Mouse (Mus musculus): ENCODE results near the gene Rhog. TPM values are rescaled to one million over a fixed set of nuclear protein-coding genes. Genes with fewer than 3 reads are reported as not detected.

Rhog gene
- total and polyA plus RNA-seq, 3 experiments, result 12.2 to 118 (median 22.7) TPM

GRCm38 (mm10) chr7:102226051-102226450 is 29.8 kb downstream of the Rhog start:
- peaks cover 0 to 36% of the 10 kb centered on the region in 2 experiments for H3K36me3 ChIP-seq (replicated peaks in 1 of 2; ENCODE audit: control insufficient read depth in 1 of 2, insufficient read depth in 1 of 2, low read length in 1 of 2)
- no peak overlapping the region for H3K4me3 ChIP-seq (replicated peaks in 1 of 3; ENCODE audit: low read depth in 2 of 3, low read length in 2 of 3, poor library complexity in 1 of 3)
- TF ChIP-seq EP300 (IDR thresholded peaks at IDR 0.05; ENCODE audit: low read length), result no peak
- TF ChIP-seq GABPA (IDR thresholded peaks at IDR 0.05; ENCODE audit: insufficient replicate concordance, low read depth, low read length), result no peak
- TF ChIP-seq MXI1 (IDR thresholded peaks at IDR 0.05; ENCODE audit: low read depth, low read length), result no peak
- TF ChIP-seq JUN (IDR thresholded peaks at IDR 0.05; ENCODE audit: insufficient read depth, low read depth, low read length), result no peak
- no peak overlapping the region for H3K9ac ChIP-seq (ENCODE audit: insufficient read depth, low read depth)
- peaks cover 0 to 11% of the 10 kb centered on the region in 2 experiments; a peak in 2 of 4 replicates for H3K4me1 ChIP-seq (ENCODE audit: control insufficient read depth in 1 of 2, insufficient read depth in 2 of 2)
- dilution Hi-C loops (cut with MboI; ENCODE audit: extremely low pct_ligation_motif_present, extremely low pct_unique_long_range_greater_than_20kb, low sequenced_read_pairs), result no loop called here
- DNase-seq (ENCODE audit: extremely low read depth), result no peak
- in situ Hi-C loops (cut with MboI; ENCODE audit: low pct_ligation_motif_present, low pct_unique_long_range_greater_than_20kb, low sequenced_read_pairs), result no loop called here
- H3K79me2 ChIP-seq (replicated peaks; ENCODE audit: control insufficient read depth, extremely low read depth, insufficient read depth, poor library complexity, severe bottlenecking), result no peaks in the 10 kb centered on the region
- H3K27ac ChIP-seq (ENCODE audit: insufficient read depth, low read depth), result no peak overlapping the region
- no peaks in the 10 kb centered on the region for H3K27me3 ChIP-seq (replicated peaks)
- no peaks in the 10 kb centered on the region for H3K9me3 ChIP-seq (replicated peaks; ENCODE audit: low read length)
- H3K4me2 ChIP-seq (ENCODE audit: insufficient read depth, low read depth, poor library complexity, severe bottlenecking), result no peak overlapping the region

GRCm38 (mm10) chr7:102223883-102224738 is 31.7 kb downstream of the Rhog start:
- dilution Hi-C loops (cut with MboI; ENCODE audit: extremely low pct_ligation_motif_present, extremely low pct_unique_long_range_greater_than_20kb, low sequenced_read_pairs), result no loop called here
- H3K4me1 ChIP-seq (ENCODE audit: control insufficient read depth in 1 of 2, insufficient read depth in 2 of 2), result peaks cover 0 to 9% of the 10 kb centered on the region in 2 experiments; a peak in 2 of 4 replicates
- DNase-seq (ENCODE audit: extremely low read depth), result no peak
- H3K27ac ChIP-seq (ENCODE audit: insufficient read depth, low read depth), result no peak overlapping the region
- H3K9me3 ChIP-seq (replicated peaks; ENCODE audit: low read length), result no peaks in the 10 kb centered on the region
- no peaks in the 10 kb centered on the region for H3K27me3 ChIP-seq (replicated peaks)
- H3K79me2 ChIP-seq (replicated peaks; ENCODE audit: control insufficient read depth, extremely low read depth, insufficient read depth, poor library complexity, severe bottlenecking), result no peaks in the 10 kb centered on the region
- H3K9ac ChIP-seq (ENCODE audit: insufficient read depth, low read depth), result no peak overlapping the region
- no peak for TF ChIP-seq MAFK (IDR thresholded peaks at IDR 0.05; ENCODE audit: insufficient replicate concordance, low read length)
- no peak for TF ChIP-seq E2F4 (IDR thresholded peaks at IDR 0.05; ENCODE audit: insufficient replicate concordance, low read depth, low read length)
- TF ChIP-seq RCOR1 (conservative IDR thresholded peaks at IDR 0.05; ENCODE audit: low read depth, low read length), result no peak
- no peak for TF ChIP-seq USF1 (IDR thresholded peaks at IDR 0.05; ENCODE audit: low read depth, low read length)
- TF ChIP-seq UBTF (IDR thresholded peaks at IDR 0.05; ENCODE audit: low read depth, low read length), result no peak
- no peak for TF ChIP-seq TCF12 (IDR thresholded peaks at IDR 0.05; ENCODE audit: low read depth, low read length)
- no peak for TF ChIP-seq POLR2AphosphoS2 (IDR thresholded peaks at IDR 0.05; ENCODE audit: low read depth, low read length)
- no peak for TF ChIP-seq JUND (conservative IDR thresholded peaks at IDR 0.05; ENCODE audit: low read depth, low read length)
- no peak for TF ChIP-seq MAZ (IDR thresholded peaks at IDR 0.05; ENCODE audit: low read depth, low read length)
- TF ChIP-seq RAD21 (IDR thresholded peaks at IDR 0.05; ENCODE audit: low read depth, low read length), result no peak
- no peak for TF ChIP-seq JUN (IDR thresholded peaks at IDR 0.05; ENCODE audit: insufficient read depth, low read depth, low read length)
- in situ Hi-C loops (cut with MboI; ENCODE audit: low pct_ligation_motif_present, low pct_unique_long_range_greater_than_20kb, low sequenced_read_pairs), result no loop called here
- H3K4me3 ChIP-seq (replicated peaks in 1 of 3; ENCODE audit: low read depth in 2 of 3, low read length in 2 of 3, poor library complexity in 1 of 3), result no peak overlapping the region
- no peak overlapping the region for H3K4me2 ChIP-seq (ENCODE audit: insufficient read depth, low read depth, poor library complexity, severe bottlenecking)
- H3K36me3 ChIP-seq (replicated peaks in 1 of 2; ENCODE audit: control insufficient read depth in 1 of 2, insufficient read depth in 1 of 2, low read length in 1 of 2), result peaks cover 0 to 25% of the 10 kb centered on the region in 2 experiments

Measured in CH12.LX (cell line).